Mouse (Mus musculus) adrenal gland, adult 18-20 months (tissue): ENCODE measurements around the gene Lsm14b. TPM values are rescaled to one million over a fixed set of nuclear protein-coding genes. Genes with fewer than 3 reads are reported as not detected.

Experiments used
- DNase-seq, 2 experiments: peaks; one replicate each; pipeline ENCODE4 v3.0.0; 2021 to 2022; ENCODE audit warnings: low spot score in 2 of 2
- long read RNA-seq, 2 experiments: library from polyadenylated mRNA; stranded (forward); transcript quantifications; one replicate each; pipeline ENCODE4 v2.0.0; 2021
- total RNA-seq, 2 experiments: library from RNA; stranded (reverse); gene quantifications; 1 replicate in 1 of 2; 2 replicates in 1 of 2; pipeline ENCODE4 v1.2.3; 2021

Lsm14b gene
- 10 to 100 TPM; 35.9 to 44.5 TPM for total RNA-seq
- long read RNA-seq, experiment 1, partial matches to known transcripts: 0 of 1 reads
- long read RNA-seq, experiment 1, other reads (novel, unspliced or antisense): 0 of 1 reads
- long read RNA-seq, experiment 2, transcript Lsm14b-201 (9 exons, 2,534 nt): major isoform, 5 of 6 reads
- long read RNA-seq, experiment 2, partial matches to known transcripts: 0 of 6 reads
- long read RNA-seq, experiment 2, other reads (novel, unspliced or antisense): 1 of 6 reads

- peak; percentile 98 to 99 for DNase-seq
Measured at GRCm38 (mm10) chr2:180024401-180025098, at the start of gene Lsm14b. Gene Lsm14b (plus strand): TSS chr2:180024987.

- DNase-seq: peak in 1 of 2 experiments; percentile 53
Measured at GRCm38 (mm10) chr2:179975851-179976250, 48.9 kb upstream of the Lsm14b start.

GRCm38 (mm10) chr2:179976295-179976627 lies 48.5 kb upstream of the Lsm14b start:
- no peak for DNase-seq

GRCm38 (mm10) chr2:179976628-179977343 lies 48.0 kb upstream of the Lsm14b start, which contains the start of gene Taf4:
Gene Taf4 (minus strand): TSS chr2:179976646.
- DNase-seq: peak; percentile 94 to 95

- no peak for DNase-seq
Measured at GRCm38 (mm10) chr2:179977344-179978025, 47.3 kb upstream of the Lsm14b start.

- no peak for DNase-seq
Measured at GRCm38 (mm10) chr2:179978250-179978649, 46.5 kb upstream of the Lsm14b start.

- no peak for DNase-seq
Measured at GRCm38 (mm10) chr2:179979836-179980235, 45.0 kb upstream of the Lsm14b start.

GRCm38 (mm10) chr2:179980616-179981015 lies 44.2 kb upstream of the Lsm14b start:
- no peak for DNase-seq

- DNase-seq: no peak
Measured at GRCm38 (mm10) chr2:179982715-179983114, 42.1 kb upstream of the Lsm14b start.

GRCm38 (mm10) chr2:179984830-179985229 lies 40.0 kb upstream of the Lsm14b start:
- DNase-seq: no peak

GRCm38 (mm10) chr2:179985695-179986094 lies 39.1 kb upstream of the Lsm14b start:
- no peak for DNase-seq

GRCm38 (mm10) chr2:179986437-179987022 lies 38.3 kb upstream of the Lsm14b start:
- no peak for DNase-seq

- no peak for DNase-seq
Measured at GRCm38 (mm10) chr2:179989098-179989497, 35.7 kb upstream of the Lsm14b start.

- DNase-seq: no peak
Measured at GRCm38 (mm10) chr2:179993071-179993470, 31.7 kb upstream of the Lsm14b start.

- no peak for DNase-seq
Measured at GRCm38 (mm10) chr2:179998431-179998830, 26.4 kb upstream of the Lsm14b start.

GRCm38 (mm10) chr2:180001635-180002034 lies 23.2 kb upstream of the Lsm14b start:
- no peak for DNase-seq

- no peak for DNase-seq
Measured at GRCm38 (mm10) chr2:180005656-180006351, 19.0 kb upstream of the Lsm14b start.

- DNase-seq: no peak
Measured at GRCm38 (mm10) chr2:180006352-180007017, 18.3 kb upstream of the Lsm14b start.

GRCm38 (mm10) chr2:180010686-180011085 lies 14.1 kb upstream of the Lsm14b start:
- no peak for DNase-seq

GRCm38 (mm10) chr2:180011370-180011769 lies 13.4 kb upstream of the Lsm14b start:
- no peak for DNase-seq
